Mouse (Mus musculus): ENCODE measurements around the gene Cela2a.

DNA sequence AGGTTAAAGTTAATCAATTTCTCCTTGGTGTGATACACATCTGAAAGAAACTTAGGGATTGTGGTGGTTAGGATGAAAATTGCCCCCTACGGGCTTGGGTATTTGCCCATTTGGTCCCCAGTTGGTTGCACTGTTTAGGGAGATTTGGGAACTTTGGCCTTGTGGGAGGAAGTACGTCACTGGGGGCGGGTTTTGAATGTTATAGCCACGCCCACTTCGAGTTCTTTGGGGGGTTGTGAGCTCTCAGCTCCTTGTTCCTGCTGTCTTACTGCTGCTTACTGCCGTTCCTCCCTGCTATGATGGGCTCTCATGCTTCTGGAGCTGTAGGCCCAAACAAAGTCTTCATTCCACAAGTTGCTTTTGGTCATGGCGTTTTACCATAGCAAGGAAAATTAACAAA lies 5.4 kb upstream of the Cela2a start:
- TF ChIP-seq CTCF (IDR thresholded peaks at IDR 0.05; ENCODE audit: low read depth, low read length), result no peak
- no peak for TF ChIP-seq GATA1 (IDR thresholded peaks at IDR 0.05; ENCODE audit: borderline replicate concordance, low read length)
- no peak for TF ChIP-seq TAL1 (conservative IDR thresholded peaks at IDR 0.05; ENCODE audit: low read depth, low read length)
- TF ChIP-seq POLR2AphosphoS5 (IDR thresholded peaks at IDR 0.05; ENCODE audit: insufficient replicate concordance, low read depth, low read length), result no peak
- no peak for TF ChIP-seq GATA2 (IDR thresholded peaks at IDR 0.05; ENCODE audit: borderline replicate concordance, low read depth, low read length)
